Mouse (Mus musculus) CH12.LX (cell line): Measurements from ENCODE around the gene Habp4. TPM values are rescaled to one million over a fixed set of nuclear protein-coding genes. Genes with fewer than 3 reads are reported as not detected.

Source experiments
- DNase-seq: peaks from one replicate; pipeline ENCODE4 v3.0.0-alpha.2; 2013; ENCODE audit errors: extremely low read depth
- H3K27ac ChIP-seq: 2 replicates; pipeline ENCODE4 v1.5.1; 2012; ENCODE audit warnings: low read depth, mild to moderate bottlenecking, control low read depth, moderate library complexity; ENCODE audit not compliant: insufficient read depth
- H3K27me3 ChIP-seq: replicated peaks from 2 replicates; pipeline ENCODE3; 2012; ENCODE audit warnings: inconsistent platforms
- H3K36me3 ChIP-seq, 2 experiments: replicated peaks in 1 of 2; 2 replicates each; pipeline versions ENCODE3 to v1.6.1; 2012; ENCODE audit warnings: inconsistent platforms in 1 of 2, low read length in 1 of 2, mild to moderate bottlenecking in 1 of 2, mixed read lengths in 1 of 2, moderate library complexity in 1 of 2; ENCODE audit not compliant: control insufficient read depth in 1 of 2, insufficient read depth in 1 of 2
- H3K4me1 ChIP-seq, 2 experiments: 2 replicates each; pipeline ENCODE4 v1.6.1; 2012; ENCODE audit warnings: inconsistent platforms in 1 of 2, moderate library complexity in 1 of 2; ENCODE audit not compliant: insufficient read depth in 2 of 2, control insufficient read depth in 1 of 2
- H3K4me2 ChIP-seq: 2 replicates; pipeline ENCODE4 v1.6.1; 2012; ENCODE audit warnings: low read depth, mild to moderate bottlenecking, control low read depth; ENCODE audit not compliant: poor library complexity, insufficient read depth, severe bottlenecking
- H3K4me3 ChIP-seq, 3 experiments: fragments of 150-350 bp in 1 of 3; sonication (generic) in 1 of 3; replicated peaks in 1 of 3; 2 replicates each; pipeline versions ENCODE3 to v1.5.1; 2011 to 2012; ENCODE audit warnings: low read depth in 2 of 3, low read length in 2 of 3, mild to moderate bottlenecking in 2 of 3, moderate library complexity in 2 of 3, control low read depth in 1 of 3, improper control_type of control experiment in 1 of 3, inconsistent platforms in 1 of 3, mixed read lengths in 1 of 3; ENCODE audit not compliant: poor library complexity in 1 of 3
- H3K79me2 ChIP-seq: replicated peaks from 2 replicates; pipeline ENCODE4 v1.6.1; 2012; ENCODE audit warnings: mild to moderate bottlenecking, moderate library complexity; ENCODE audit not compliant: control insufficient read depth, poor library complexity, insufficient read depth, severe bottlenecking; ENCODE audit errors: extremely low read depth
- H3K9ac ChIP-seq: 2 replicates; pipeline ENCODE4 v1.6.1; 2012; ENCODE audit warnings: low read depth, mild to moderate bottlenecking, control low read depth, moderate library complexity; ENCODE audit not compliant: insufficient read depth
- H3K9me3 ChIP-seq: replicated peaks from 2 replicates; pipeline ENCODE3; 2012; ENCODE audit warnings: low read length, inconsistent platforms, mixed read lengths
- BHLHE40 ChIP-seq: IDR thresholded peaks from 2 replicates; pipeline ENCODE4 v1.6.1; 2011; ENCODE audit warnings: mild to moderate bottlenecking, low read depth, low read length, improper control_type of control experiment
- CHD1 ChIP-seq: IDR thresholded peaks from 2 replicates; pipeline ENCODE4 v1.6.1; 2012; ENCODE audit warnings: low read depth, low read length, improper control_type of control experiment, inconsistent platforms
- CTCF ChIP-seq, 2 experiments: IDR thresholded peaks in 1 of 2; conservative IDR thresholded peaks in 1 of 2; 2 replicates each; pipeline ENCODE4 v1.5.1; 2011 to 2012; ENCODE audit warnings: low read depth in 2 of 2, low read length in 2 of 2, improper control_type of control experiment in 1 of 2, inconsistent platforms in 1 of 2, mild to moderate bottlenecking in 1 of 2, moderate library complexity in 1 of 2
- E2F4 ChIP-seq: IDR thresholded peaks from 2 replicates; pipeline ENCODE4 v1.6.1; 2011; ENCODE audit warnings: low read depth, low read length, improper control_type of control experiment; ENCODE audit not compliant: insufficient replicate concordance
- ELF1 ChIP-seq: IDR thresholded peaks from 2 replicates; pipeline ENCODE4 v1.6.1; 2014; ENCODE audit warnings: low read depth, mild to moderate bottlenecking, inconsistent platforms, low read length, improper control_type of control experiment
- KAT2A ChIP-seq: IDR thresholded peaks from 2 replicates; pipeline ENCODE4 v1.6.1; 2012; ENCODE audit warnings: low read length, improper control_type of control experiment, inconsistent platforms; ENCODE audit not compliant: insufficient replicate concordance
- MAFK ChIP-seq: IDR thresholded peaks from 2 replicates; pipeline ENCODE4 v1.6.1; 2011; ENCODE audit warnings: low read length, improper control_type of control experiment; ENCODE audit not compliant: insufficient replicate concordance
- MAX ChIP-seq: IDR thresholded peaks from 2 replicates; pipeline ENCODE4 v1.6.1; 2011; ENCODE audit warnings: low read length, improper control_type of control experiment
- MAZ ChIP-seq: IDR thresholded peaks from 2 replicates; pipeline ENCODE4 v1.6.1; 2012; ENCODE audit warnings: low read depth, mild to moderate bottlenecking, inconsistent platforms, low read length, improper control_type of control experiment, moderate library complexity
- MXI1 ChIP-seq: IDR thresholded peaks from 2 replicates; pipeline ENCODE4 v1.6.1; 2011; ENCODE audit warnings: mild to moderate bottlenecking, low read depth, low read length, improper control_type of control experiment
- MYC ChIP-seq: IDR thresholded peaks from 2 replicates; pipeline ENCODE4 v1.6.1; 2011; ENCODE audit warnings: low read depth, mild to moderate bottlenecking, improper control_type of control experiment, low read length
- NELFE ChIP-seq: IDR thresholded peaks from 2 replicates; pipeline ENCODE4 v1.6.1; 2011; ENCODE audit warnings: low read depth, low read length, improper control_type of control experiment
- PAX5 ChIP-seq: IDR thresholded peaks from 2 replicates; pipeline ENCODE4 v1.6.1; 2012; ENCODE audit warnings: low read length, inconsistent platforms, mixed read lengths
- POLR2A ChIP-seq: IDR thresholded peaks from 2 replicates; pipeline ENCODE4 v1.6.1; 2011; ENCODE audit warnings: low read depth, mild to moderate bottlenecking, improper control_type of control experiment, low read length
- RAD21 ChIP-seq: IDR thresholded peaks from 2 replicates; pipeline ENCODE4 v1.6.1; 2011; ENCODE audit warnings: low read depth, mild to moderate bottlenecking, low read length, improper control_type of control experiment, moderate library complexity
- RCOR1 ChIP-seq: conservative IDR thresholded peaks from 2 replicates; pipeline ENCODE4 v1.6.1; 2012; ENCODE audit warnings: low read depth, mild to moderate bottlenecking, inconsistent platforms, low read length, improper control_type of control experiment
- SIN3A ChIP-seq: IDR thresholded peaks from 2 replicates; pipeline ENCODE4 v1.6.1; 2012; ENCODE audit warnings: low read length, improper control_type of control experiment, inconsistent platforms
- SMC3 ChIP-seq: IDR thresholded peaks from 2 replicates; pipeline ENCODE4 v1.6.1; 2011; ENCODE audit warnings: low read depth, low read length, improper control_type of control experiment
- TBP ChIP-seq: conservative IDR thresholded peaks from 2 replicates; pipeline ENCODE4 v1.6.1; 2011; ENCODE audit warnings: low read depth, low read length, improper control_type of control experiment
- TCF12 ChIP-seq: IDR thresholded peaks from 2 replicates; pipeline ENCODE4 v1.6.1; 2014; ENCODE audit warnings: low read depth, mild to moderate bottlenecking, inconsistent platforms, low read length, improper control_type of control experiment
- UBTF ChIP-seq: IDR thresholded peaks from 2 replicates; pipeline ENCODE4 v1.6.1; 2012; ENCODE audit warnings: low read depth, mild to moderate bottlenecking, inconsistent platforms, low read length, improper control_type of control experiment, moderate library complexity
- USF1 ChIP-seq: IDR thresholded peaks from 2 replicates; pipeline ENCODE4 v1.6.1; 2014; ENCODE audit warnings: low read depth, mild to moderate bottlenecking, inconsistent platforms, low read length, improper control_type of control experiment
- USF2 ChIP-seq: conservative IDR thresholded peaks from 2 replicates; pipeline ENCODE4 v1.6.1; 2011; ENCODE audit warnings: low read depth, low read length, improper control_type of control experiment
- ZC3H11A ChIP-seq: IDR thresholded peaks from 2 replicates; pipeline ENCODE4 v1.6.1; 2012; ENCODE audit warnings: low read depth, mild to moderate bottlenecking, inconsistent platforms, low read length, improper control_type of control experiment
- ZKSCAN1 ChIP-seq: IDR thresholded peaks from 2 replicates; pipeline ENCODE4 v1.6.1; 2012; ENCODE audit warnings: low read depth, inconsistent platforms, low read length, improper control_type of control experiment, borderline replicate concordance
- dilution Hi-C: fragments of 300-500 bp; cut with MboI; formaldehyde crosslinking; loops from 2 replicates; pipeline ENCODE4 v1.14.3; 2020; ENCODE audit warnings: low sequenced_read_pairs; ENCODE audit not compliant: extremely low pct_unique_long_range_greater_than_20kb, extremely low pct_ligation_motif_present
- in situ Hi-C: fragments of 300-500 bp; cut with MboI; formaldehyde crosslinking; loops from 3 replicates; pipeline ENCODE4 v1.14.3; 2019; ENCODE audit warnings: low sequenced_read_pairs, low pct_ligation_motif_present, low pct_unique_long_range_greater_than_20kb, mixed read lengths
- polyA plus RNA-seq: library from polyadenylated mRNA; unstranded; fragments of >175 nt; gene quantifications from 2 replicates; pipeline ENCODE4 v1.2.1, GENCODE M21; 2012; ENCODE audit warnings: low read depth; ENCODE audit not compliant: insufficient read length
- total RNA-seq, 2 experiments: library from RNA; depleted of rRNA; stranded (reverse); fragments of 300-350 nt in 1 of 2; fragments of >200 nt in 1 of 2; gene quantifications; 2 replicates each; pipeline ENCODE4 v1.2.3; 2012 to 2014

The Habp4 gene
- total and polyA plus RNA-seq, 3 experiments = 3.3 to 3.5 (median 3.3) TPM

DNA sequence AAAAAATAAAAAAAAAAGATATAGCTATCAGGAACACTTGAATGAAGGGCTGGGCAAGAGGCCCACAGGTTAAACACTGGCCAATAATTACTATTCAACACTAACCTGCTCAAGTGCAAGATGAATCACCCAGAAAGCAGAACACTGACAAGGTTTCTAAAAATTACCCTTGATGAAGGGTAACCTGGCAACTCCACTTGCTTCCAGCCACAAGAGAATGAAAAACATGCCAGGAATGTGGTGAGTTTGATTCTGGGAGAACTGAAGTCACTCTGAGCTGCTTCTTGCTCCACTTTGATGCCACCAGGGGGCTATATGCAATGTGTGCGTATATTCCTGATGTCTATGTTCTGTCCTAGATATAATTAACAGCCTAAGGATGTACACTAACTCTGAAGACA is 6.5 kb upstream of the Habp4 start:
- Histone ChIP-seq H3K27ac (no peak overlapping the region), H3K79me2 (peaks cover 24% of the 10 kb centered on the region), H3K9ac (no peak overlapping the region), H3K9me3 (no peaks in the 10 kb centered on the region), H3K36me3 (peaks cover 0 to 2% of the 10 kb centered on the region in 2 experiments), H3K4me2 (no peak overlapping the region), H3K27me3 (peaks cover 29% of the 10 kb centered on the region)
- in situ Hi-C loops (no loop called here), dilution Hi-C loops (no loop called here)
- TF ChIP-seq CTCF (conservative IDR thresholded peaks at IDR 0.05 in 1 of 2, IDR thresholded peaks at IDR 0.05 in 1 of 2; ENCODE audit: low read depth in 2 of 2, low read length in 2 of 2) (peak in 1 of 2 experiments; percentile 43; a peak in 2 of 4 replicates), SMC3 (peak; percentile 19), MAZ (no peak)
- TF ChIP-seq, all 38 proteins: peak for 2
- peaks cover 1 to 14% of the 10 kb centered on the region in 2 experiments for H3K4me1 ChIP-seq
- H3K4me3 ChIP-seq = no peak overlapping the region
- DNase-seq = no peak

DNA sequence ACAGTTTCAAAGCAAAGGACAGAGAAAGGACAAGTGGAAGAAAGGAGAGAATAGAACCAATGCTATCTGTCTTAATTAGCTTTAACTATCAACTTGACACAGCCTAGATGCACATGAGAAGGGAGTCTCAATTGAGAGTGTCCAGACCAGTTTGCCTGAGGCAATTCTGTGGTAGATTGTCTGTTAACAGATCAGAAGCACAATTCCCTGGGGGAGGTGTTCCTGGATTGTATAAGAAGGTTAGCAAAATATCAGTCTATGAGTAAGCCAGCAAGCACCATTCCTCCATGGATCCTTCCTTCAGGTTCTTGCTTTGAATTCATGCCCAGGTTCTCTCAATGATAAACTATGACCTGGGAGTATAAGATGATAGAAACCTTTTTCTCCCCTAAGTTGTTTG is 4.7 kb upstream of the Habp4 start:
- Histone ChIP-seq H3K4me1 (peaks cover 0 to 11% of the 10 kb centered on the region in 2 experiments; a peak in 2 of 4 replicates), H3K9ac (no peak overlapping the region), H3K9me3 (no peaks in the 10 kb centered on the region), H3K36me3 (no peaks in the 10 kb centered on the region), H3K27me3 (peaks cover 37% of the 10 kb centered on the region), H3K4me3 (no peak overlapping the region), H3K4me2 (no peak overlapping the region), H3K79me2 (peaks cover 7% of the 10 kb centered on the region), H3K27ac (no peak overlapping the region)
- dilution Hi-C loops (no loop called here), in situ Hi-C loops (no loop called here)
- TF ChIP-seq CTCF (conservative IDR thresholded peaks at IDR 0.05 in 1 of 2, IDR thresholded peaks at IDR 0.05 in 1 of 2; ENCODE audit: low read depth in 2 of 2, low read length in 2 of 2) (no peak), MXI1 (no peak), E2F4 (no peak), CHD1 (no peak), MAZ (no peak), TBP (no peak), ZKSCAN1 (no peak), ELF1 (no peak)
- DNase-seq = no peak

DNA sequence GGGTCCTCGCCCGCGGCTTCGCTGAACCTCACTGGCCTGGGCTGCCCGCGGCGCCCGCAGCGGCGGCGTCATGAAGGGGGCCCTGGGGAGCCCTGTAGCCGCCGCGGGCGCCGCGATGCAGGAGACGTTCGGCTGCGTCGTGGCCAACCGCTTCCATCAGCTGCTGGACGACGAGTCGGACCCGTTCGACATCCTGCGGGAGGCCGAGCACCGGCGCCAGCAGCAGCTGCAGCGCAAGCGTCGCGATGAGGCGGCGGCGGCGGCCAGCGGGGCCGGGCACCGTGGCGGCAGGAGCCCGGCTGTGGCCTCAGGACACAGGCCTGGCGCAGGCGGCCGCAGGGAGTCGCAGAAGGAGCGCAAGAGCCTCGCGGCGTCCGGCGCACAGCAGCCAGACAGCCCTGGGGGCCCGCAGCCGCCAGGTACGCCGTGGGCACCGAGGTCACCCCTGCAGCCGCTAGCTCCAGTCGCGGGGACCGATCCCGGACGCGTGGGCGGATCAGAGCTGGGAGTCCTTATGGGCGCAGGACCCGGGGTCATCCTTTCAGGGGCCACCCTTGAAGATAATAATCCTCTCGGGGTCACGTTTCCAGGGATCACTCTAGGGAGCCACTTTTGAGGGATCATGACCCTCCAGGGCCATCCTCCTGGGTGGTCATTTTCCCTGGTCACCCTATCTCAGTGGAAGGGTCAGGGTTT is 440 bp downstream of the Habp4 start:
- dilution Hi-C loops = no loop called here
- H3K4me2 ChIP-seq = peak overlapping the region; percentile 50
- no peak for DNase-seq
- H3K9me3 ChIP-seq = no peaks in the 10 kb centered on the region
- H3K4me3 ChIP-seq = peak overlapping the region; percentile 45 to 83 (median 71)
- in situ Hi-C loops = no loop called here
- H3K36me3 ChIP-seq = no peaks in the 10 kb centered on the region
- no peak overlapping the region for H3K27ac ChIP-seq
- peak overlapping the region; percentile 69 for H3K9ac ChIP-seq
- H3K27me3 ChIP-seq = peaks cover 24% of the 10 kb centered on the region
- no peaks in the 10 kb centered on the region for H3K79me2 ChIP-seq
- H3K4me1 ChIP-seq = peaks cover 0 to 14% of the 10 kb centered on the region in 2 experiments; a peak in 2 of 4 replicates
- TF ChIP-seq RCOR1 (0 out of 2 replicates have a peak, but pooled peaks have one; percentile 22), ZC3H11A (no peak), USF1 (no peak), KAT2A (no peak), SIN3A (0 out of 2 replicates have a peak, but pooled peaks have one; percentile 17), RAD21 (no peak), MAFK (no peak), POLR2A (peak; percentile 40; the same call in 1 of the 2 replicates), MXI1 (peak; percentile 46), ELF1 (no peak), MYC (no peak), MAX (peak; percentile 65), SMC3 (no peak), BHLHE40 (0 out of 2 replicates have a peak, but pooled peaks have one; percentile 6), CTCF (conservative IDR thresholded peaks at IDR 0.05 in 1 of 2, IDR thresholded peaks at IDR 0.05 in 1 of 2; ENCODE audit: low read depth in 2 of 2, low read length in 2 of 2) (no peak), TCF12 (no peak), USF2 (no peak), NELFE (no peak), UBTF (peak; percentile 82), PAX5 (no peak)
